In genomic region chr6:65510051-65510669, GRCm38 (mm10) we compare ENCODE assay signal across 9 mouse cellular contexts. TPM values are rescaled to one million over a fixed set of nuclear protein-coding genes. Genes with fewer than 3 reads are reported as not detected.
DNase-seq lines count a peak whose midpoint lies in the region; ATAC-seq and TF ChIP-seq lines count a peak whose summit lies in the region.
"Had no signal": no experiment of that assay in that cellular context is flagged by ENCODE, and none has a peak within 500 bp of the region (broad histone marks: within the 10 kb centered on the region; RNA-seq: fewer than 3 reads in every experiment).

No protein-coding gene starts in this region.

- no peak for TF ChIP-seq POLR2A in embryonic fibroblast, embryonic 13.5 days (IDR thresholded peaks at IDR 0.05; ENCODE audit: low read depth, low read length)

- no peak overlapping the region for H3K4me3 ChIP-seq in E14TG2a.4 (replicated peaks; ENCODE audit: low read length)
- no peak overlapping the region for H3K4me3 ChIP-seq in embryonic fibroblast, embryonic 13.5 days (ENCODE audit: insufficient read depth, low read length)
- no peak overlapping the region for H3K4me3 ChIP-seq in hindbrain, embryonic 10.5 days
- H3K4me3 ChIP-seq in lung, postnatal 0 days (ENCODE audit: low read depth, low read length) = no peak overlapping the region
- H3K4me3 ChIP-seq: limb, embryonic 15.5 days had no signal

- H3K4me2 ChIP-seq in lung, postnatal 0 days (replicated peaks; ENCODE audit: low read depth, low read length) = no peak overlapping the region
- H3K4me2 ChIP-seq: limb, embryonic 15.5 days had no signal

- TF ChIP-seq CTCF in E14TG2a.4 (conservative IDR thresholded peaks at IDR 0.05; ENCODE audit: low read length) = peak; percentile 73
- TF ChIP-seq CTCF in embryonic fibroblast, embryonic 13.5 days (IDR thresholded peaks at IDR 0.05; ENCODE audit: borderline replicate concordance, insufficient read depth, low read length) = peak; percentile 80
- peak; percentile 96 for TF ChIP-seq CTCF in lung, postnatal 0 days (IDR thresholded peaks at IDR 0.05)

- ATAC-seq in lung, postnatal 0 days = peak; percentile 75

- H3K27me3 ChIP-seq in E14TG2a.4 (ENCODE audit: insufficient read depth, low read length) = no peaks in the 10 kb centered on the region
- no peaks in the 10 kb centered on the region for H3K27me3 ChIP-seq in hindbrain, embryonic 10.5 days (ENCODE audit: insufficient read depth, poor library complexity, severe bottlenecking)
- no peaks in the 10 kb centered on the region for H3K27me3 ChIP-seq in lung, postnatal 0 days (replicated peaks; ENCODE audit: insufficient read depth, low read length)
- H3K27me3 ChIP-seq: limb, embryonic 15.5 days had no signal

- H3K36me3 ChIP-seq in E14TG2a.4 (ENCODE audit: insufficient read depth, low read length) = no peaks in the 10 kb centered on the region
- no peaks in the 10 kb centered on the region for H3K36me3 ChIP-seq in hindbrain, embryonic 10.5 days
- H3K36me3 ChIP-seq in lung, postnatal 0 days (ENCODE audit: insufficient read depth, low read length) = no peaks in the 10 kb centered on the region
- H3K36me3 ChIP-seq: limb, embryonic 15.5 days had no signal

- H3K27ac ChIP-seq in embryonic fibroblast, embryonic 13.5 days (ENCODE audit: insufficient read depth, low read length) = no peak overlapping the region
- H3K27ac ChIP-seq in hindbrain, embryonic 10.5 days = no peak overlapping the region
- no peak overlapping the region for H3K27ac ChIP-seq in lung, postnatal 0 days (ENCODE audit: low read length)
- H3K27ac ChIP-seq: limb, embryonic 15.5 days had no signal

- WGBS in hindbrain, embryonic 10.5 days = 48% methylated on average over 4 of the region's 4 CpGs
- 38% methylated on average over 4 of the region's 4 CpGs for WGBS in lung, postnatal 0 days

- TF ChIP-seq EP300 in lung, postnatal 0 days (IDR thresholded peaks at IDR 0.05) = no peak

- H3K9ac ChIP-seq in lung, postnatal 0 days (replicated peaks; ENCODE audit: low read depth) = no peak overlapping the region
- H3K9ac ChIP-seq: limb, embryonic 15.5 days had no signal

- H3K4me1 ChIP-seq in E14TG2a.4 (replicated peaks; ENCODE audit: low read depth, low read length) = no peaks in the 10 kb centered on the region
- no peaks in the 10 kb centered on the region for H3K4me1 ChIP-seq in embryonic fibroblast, embryonic 13.5 days (ENCODE audit: control insufficient read depth, insufficient read depth, low read length)
- no peaks in the 10 kb centered on the region for H3K4me1 ChIP-seq in hindbrain, embryonic 10.5 days (replicated peaks)
- no peaks in the 10 kb centered on the region for H3K4me1 ChIP-seq in lung, postnatal 0 days (ENCODE audit: insufficient read depth, low read depth, low read length)
- H3K4me1 ChIP-seq: limb, embryonic 15.5 days had no signal

- peak; percentile 66 to 68 for DNase-seq in adrenal gland, postnatal 36 days
- peak; percentile 61 for DNase-seq in hindbrain, embryonic 10.5 days (ENCODE audit: low spot score)
- peak; percentile 33 to 69 for DNase-seq in layer of hippocampus, adult 8-10 months (ENCODE audit: low spot score in 2 of 2)
- peak; percentile 76 for DNase-seq in lung, postnatal 0 days (ENCODE audit: low spot score)
- DNase-seq in retina, adult 2 months (ENCODE audit: low read depth, low spot score) = peak; percentile 37
- peak; percentile 83 for DNase-seq in thymus, postnatal 4 days

- H3K9me3 ChIP-seq in E14TG2a.4 (ENCODE audit: low read length) = peaks cover 20% of the 10 kb centered on the region
- no peaks in the 10 kb centered on the region for H3K9me3 ChIP-seq in hindbrain, embryonic 10.5 days
- no peaks in the 10 kb centered on the region for H3K9me3 ChIP-seq in lung, postnatal 0 days (ENCODE audit: low read length)
- H3K9me3 ChIP-seq: limb, embryonic 15.5 days had no signal

RNA-seq across cellular contexts. Expression of gene Tnip3, which starts 15.0 kb away (rescaled TPM):
- total RNA-seq in adrenal gland, postnatal 36 days (2021) = under 1 TPM in 1 of 2 experiments, not detected in 1; 0.40 TPM
- polyA plus RNA-seq in embryonic fibroblast, embryonic 13.5 days (2011; ENCODE audit: insufficient read length, low read depth, missing spikeins) = 0.54 and 0.83 TPM in 2 replicates
- polyA plus RNA-seq in hindbrain, embryonic 10.5 days (2016; fragmentation: Nextera tagmentation; extraction: Ambion mirVana) = not detected in 2 replicates
- total RNA-seq in layer of hippocampus, adult 8-10 months (2022) = not detected
- polyA plus RNA-seq in lung, postnatal 0 days (2015; fragmentation: Nextera tagmentation; extraction: Ambion mirVana) = 2.3 and 3.2 TPM in 2 replicates
